Mouse (Mus musculus): ENCODE results near the gene Tspyl1.
"Not testable (repeated sequence)": the region's sequence is repeated elsewhere in the genome, so short reads cannot be mapped to it uniquely, and the experiment has no call there.

Gene Tspyl1

DNA sequence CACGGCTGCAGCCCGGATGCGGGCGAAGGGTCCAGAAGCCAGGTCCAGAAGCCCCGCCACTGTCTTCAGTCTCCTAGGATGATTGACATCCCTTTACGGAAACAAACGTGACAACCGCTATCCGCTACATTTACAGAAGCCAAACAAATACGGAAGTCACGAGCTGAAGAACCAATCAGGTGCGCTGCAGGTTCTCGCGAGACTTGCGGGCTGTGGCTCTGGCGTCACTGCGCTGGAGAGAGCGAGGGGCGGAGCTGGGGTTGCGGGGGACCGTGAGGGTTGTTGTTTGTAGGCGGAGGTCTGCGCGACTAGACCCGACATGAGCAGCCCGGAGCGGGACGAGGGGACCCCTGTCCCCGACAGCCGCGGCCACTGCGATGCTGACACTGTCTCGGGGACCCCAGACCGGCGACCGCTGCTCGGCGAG lies at the start of gene Tspyl1:
Gene Tspyl1, plus strand, starts transcription at position 229 of the 427 bp plus-strand sequence.
- DNase-seq (ENCODE audit: low spot score), result peak; percentile 94

GRCm38 (mm10) chr10:34233418-34233817 lies 48.6 kb upstream of the Tspyl1 start:
- no peak for DNase-seq (ENCODE audit: low spot score)

DNA sequence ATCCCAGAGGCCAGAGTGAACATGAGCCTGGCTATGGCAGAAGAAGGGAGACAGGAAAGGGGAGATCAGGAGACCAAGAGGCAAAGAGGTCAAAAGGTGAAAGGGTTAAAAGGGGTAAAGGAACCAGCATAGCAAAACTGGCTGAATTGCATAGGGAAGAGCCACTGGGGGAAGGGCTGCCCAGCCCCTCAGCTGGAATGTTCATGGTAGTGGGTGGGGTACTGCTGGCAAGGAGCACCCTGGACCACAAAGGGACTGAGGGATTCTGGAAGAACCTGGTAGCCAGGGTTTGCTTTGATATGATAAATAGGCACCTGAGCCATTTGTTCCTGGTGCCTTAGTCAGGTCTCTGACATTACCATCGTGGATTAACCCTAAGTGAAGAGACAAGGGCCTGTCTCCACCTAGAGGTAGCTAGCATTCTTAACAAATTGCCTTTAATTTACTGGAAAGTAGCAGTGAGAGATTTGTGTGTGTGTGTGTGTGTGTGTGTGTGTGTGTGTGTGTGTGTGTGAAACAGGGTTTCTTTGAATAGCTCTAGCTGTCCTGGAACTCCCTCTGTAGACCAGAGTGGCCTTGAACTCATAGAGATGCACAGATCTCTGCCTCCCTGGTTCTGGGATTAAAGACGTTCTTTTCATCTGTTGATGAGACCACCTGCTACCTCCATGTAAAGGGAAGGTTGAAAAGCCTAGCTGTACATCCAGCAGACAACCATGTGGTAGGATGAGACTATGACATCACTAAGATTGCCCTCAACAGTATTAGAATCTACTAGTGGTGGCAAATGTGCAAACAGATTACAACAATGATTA lies 47.9 kb upstream of the Tspyl1 start:
- DNase-seq (ENCODE audit: low spot score), result no peak

GRCm38 (mm10) chr10:34235384-34235783 lies 46.6 kb upstream of the Tspyl1 start:
- no peak for DNase-seq (ENCODE audit: low spot score)

DNA sequence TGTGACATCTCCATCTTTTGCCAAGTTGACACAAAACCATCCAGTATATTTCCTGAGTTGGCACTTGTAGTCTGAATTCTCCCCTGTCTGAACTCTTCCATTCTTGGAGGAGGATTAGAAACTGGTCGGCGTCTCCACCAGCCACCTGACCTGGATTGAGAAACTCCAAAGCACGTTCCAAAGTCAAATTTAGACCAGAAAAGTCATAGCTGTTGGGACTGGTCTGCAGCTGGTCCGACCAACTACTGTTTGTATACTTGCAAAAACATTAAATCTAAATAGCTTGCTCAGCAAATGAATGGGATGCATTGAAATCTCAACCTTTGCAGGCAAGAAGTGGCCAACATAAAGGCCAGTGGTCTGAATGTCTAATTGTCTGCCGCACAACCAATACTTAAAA lies 45.4 kb upstream of the Tspyl1 start:
- DNase-seq (ENCODE audit: low spot score), result no peak

DNA sequence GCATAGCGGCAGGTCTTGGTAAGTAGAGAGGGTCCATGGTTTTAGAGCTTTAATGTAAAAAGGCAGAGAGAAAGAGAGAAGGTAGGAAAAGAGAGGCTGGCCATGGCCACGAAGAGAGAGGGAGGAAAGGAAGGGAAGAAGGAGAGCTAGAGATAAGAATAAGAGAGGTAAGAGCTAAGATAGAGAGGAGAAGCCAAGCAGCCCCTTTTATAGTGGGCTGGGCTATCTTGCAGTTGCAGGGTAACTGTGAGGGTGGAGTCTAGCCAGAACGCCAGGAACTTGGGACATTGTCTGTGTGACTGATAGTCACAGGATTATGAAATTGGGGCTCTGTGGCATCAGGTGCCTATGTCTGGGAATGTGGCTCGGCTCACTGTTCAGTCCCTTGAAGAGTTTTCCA lies 43.5 kb upstream of the Tspyl1 start:
- no peak for DNase-seq (ENCODE audit: low spot score)

DNA sequence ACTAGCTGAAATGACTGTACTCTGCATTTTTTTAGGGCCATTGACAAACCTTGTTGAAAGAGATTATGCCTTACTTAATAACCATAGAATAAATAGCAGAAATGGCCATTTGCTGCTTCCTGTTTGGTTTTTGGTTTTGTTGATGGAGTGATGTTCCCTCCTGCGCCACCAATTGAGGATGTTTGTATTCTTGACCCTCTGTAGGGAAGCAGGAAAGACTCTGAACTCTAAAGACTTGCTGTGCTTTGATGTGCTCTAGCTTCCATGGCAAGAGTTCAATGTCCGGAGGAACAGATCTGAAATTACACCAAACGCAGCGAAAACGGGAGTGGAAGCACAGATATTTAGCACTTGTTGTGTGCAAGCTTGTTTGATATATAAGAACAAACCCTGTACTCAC lies 37.2 kb upstream of the Tspyl1 start:
- DNase-seq (ENCODE audit: low spot score), result no peak

DNA sequence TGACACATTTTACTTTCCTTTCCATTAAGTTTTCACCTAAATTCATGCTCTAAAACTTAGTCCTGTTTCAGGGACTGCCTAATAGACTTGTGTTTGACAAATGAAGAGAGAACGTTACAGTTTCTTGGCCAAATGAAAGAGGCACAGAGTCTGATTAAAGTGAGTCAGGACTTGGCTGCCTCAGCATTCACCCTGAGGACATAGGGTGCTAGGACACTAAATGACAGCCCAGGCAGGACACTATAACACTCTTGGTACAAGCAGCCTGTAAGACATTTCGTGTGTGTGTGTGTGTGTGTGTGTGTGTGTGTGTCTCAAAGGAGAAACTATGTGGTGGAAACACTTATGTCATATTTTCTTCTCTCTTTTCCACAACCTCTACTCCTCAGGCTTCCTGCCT lies 35.9 kb upstream of the Tspyl1 start:
- no peak for DNase-seq (ENCODE audit: low spot score)

DNA sequence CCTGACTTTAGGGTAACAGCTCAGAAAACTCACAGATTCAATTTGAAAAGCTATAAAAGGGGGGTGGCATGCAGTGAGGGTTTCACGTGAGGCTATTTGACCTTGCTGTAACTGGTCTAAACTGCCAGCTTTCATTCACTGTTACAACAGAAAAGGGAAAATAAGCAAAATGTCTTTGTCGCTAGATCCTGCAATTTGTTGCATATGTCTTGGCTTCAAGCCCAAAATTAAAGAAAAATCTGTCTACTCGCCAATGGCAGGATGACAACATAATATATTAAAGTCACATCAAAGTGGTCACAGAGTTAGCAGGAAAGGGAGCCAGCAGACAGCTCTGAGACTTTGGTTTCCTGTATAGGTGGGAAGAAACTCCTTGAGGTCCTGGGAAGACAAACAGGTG lies 34.2 kb upstream of the Tspyl1 start:
- no peak for DNase-seq (ENCODE audit: low spot score)

DNA sequence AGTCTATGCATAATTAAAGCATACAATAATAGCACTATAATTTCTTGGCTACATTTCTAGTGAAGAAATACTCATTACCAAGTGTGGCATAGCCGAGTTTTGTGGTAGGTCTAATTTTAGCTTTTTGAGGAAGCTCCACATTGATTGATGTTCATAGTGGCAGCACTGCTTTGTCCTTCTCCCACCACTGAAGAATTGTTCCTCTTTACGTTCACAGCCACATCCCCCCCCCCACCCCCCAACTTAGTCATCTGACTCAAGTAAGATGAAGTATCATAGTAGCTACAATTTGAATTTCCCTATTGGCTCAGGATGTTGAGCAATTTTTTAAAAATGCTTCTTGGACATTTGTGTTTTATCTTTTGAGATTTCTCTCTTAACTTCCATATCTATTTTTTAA lies 32.4 kb upstream of the Tspyl1 start:
- no peak for DNase-seq (ENCODE audit: low spot score)

DNA sequence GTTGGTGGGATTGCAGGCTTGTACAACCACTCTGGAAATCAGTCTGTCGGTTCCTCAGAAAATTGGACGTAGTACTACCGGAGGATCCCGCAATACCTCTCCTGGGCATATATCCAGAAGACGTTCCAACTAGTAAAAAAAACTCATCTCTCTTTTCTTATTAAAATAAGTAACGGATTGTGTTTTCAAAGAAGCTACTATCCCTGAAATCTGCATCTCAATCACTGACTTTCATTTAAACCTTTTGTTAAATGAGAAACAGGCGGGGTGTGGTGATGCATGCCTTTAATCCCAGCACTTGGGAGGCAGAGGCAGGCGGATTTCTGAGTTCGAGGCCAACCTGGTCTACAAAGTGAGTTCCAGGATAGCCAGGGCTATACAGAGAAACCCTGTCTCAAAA lies 29.2 kb upstream of the Tspyl1 start:
- not testable (repeated sequence) for DNase-seq (ENCODE audit: low spot score)

GRCm38 (mm10) chr10:34265106-34265505 lies 16.9 kb upstream of the Tspyl1 start:
- DNase-seq (ENCODE audit: low spot score), result no peak

DNA sequence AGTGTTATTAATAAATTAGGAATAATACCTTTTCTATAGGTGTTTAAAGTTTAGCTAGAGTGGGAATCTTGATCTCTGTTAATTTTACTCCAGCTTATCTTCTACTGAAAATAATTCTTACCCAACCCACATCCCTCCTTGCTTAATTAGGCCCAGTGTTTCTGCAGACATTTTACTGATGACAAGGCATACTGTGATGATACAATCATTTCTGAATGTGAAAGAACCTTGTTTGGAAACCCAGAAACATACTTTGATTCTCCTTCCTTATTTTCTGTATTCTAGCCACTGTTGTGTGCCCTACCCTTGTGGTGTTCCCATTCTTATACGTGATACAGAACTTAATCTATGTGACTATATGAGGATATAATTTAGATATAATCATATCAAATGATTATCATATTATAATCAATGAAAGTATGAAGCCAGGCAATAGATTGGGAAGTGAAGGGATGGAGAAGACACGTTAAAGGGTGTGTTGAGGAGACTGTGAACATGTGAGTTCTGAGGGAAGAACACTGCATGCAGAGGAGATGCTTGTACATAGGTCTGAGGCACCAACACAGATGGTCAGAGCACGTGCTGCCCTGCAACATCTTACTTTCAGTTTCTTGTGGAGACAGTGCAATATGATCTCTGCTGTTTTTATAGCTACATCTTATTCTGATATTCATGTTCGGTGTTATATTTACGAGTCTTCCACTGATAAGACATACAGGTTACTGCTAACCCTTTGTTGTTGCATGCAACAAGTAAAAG lies 14.5 kb upstream of the Tspyl1 start:
- DNase-seq (ENCODE audit: low spot score), result no peak

DNA sequence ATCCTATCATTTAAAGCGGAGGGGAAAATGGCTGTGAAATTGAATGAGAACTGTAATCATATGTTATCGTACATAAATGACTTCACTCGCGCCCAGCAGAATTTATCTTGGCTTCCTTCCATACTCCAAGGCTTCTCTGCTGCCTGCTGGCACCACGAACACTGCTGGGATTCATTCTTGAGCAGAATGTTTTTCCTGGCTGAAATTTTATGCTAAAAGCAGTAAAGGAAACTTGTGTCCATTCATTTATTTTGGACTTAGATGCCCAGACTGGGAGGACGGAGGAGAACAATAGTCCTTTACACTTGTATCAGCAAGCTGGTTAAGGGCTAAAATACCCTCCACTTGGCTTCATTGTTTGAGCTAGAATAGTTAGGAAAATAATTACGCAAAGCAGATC lies 10.3 kb upstream of the Tspyl1 start:
- DNase-seq (ENCODE audit: low spot score), result no peak

GRCm38 (mm10) chr10:34280591-34281175 lies 1.3 kb upstream of the Tspyl1 start:
- DNase-seq (ENCODE audit: low spot score), result no peak

GRCm38 (mm10) chr10:34281211-34281961 lies 604 bp upstream of the Tspyl1 start:
- no peak for DNase-seq (ENCODE audit: low spot score)

DNA sequence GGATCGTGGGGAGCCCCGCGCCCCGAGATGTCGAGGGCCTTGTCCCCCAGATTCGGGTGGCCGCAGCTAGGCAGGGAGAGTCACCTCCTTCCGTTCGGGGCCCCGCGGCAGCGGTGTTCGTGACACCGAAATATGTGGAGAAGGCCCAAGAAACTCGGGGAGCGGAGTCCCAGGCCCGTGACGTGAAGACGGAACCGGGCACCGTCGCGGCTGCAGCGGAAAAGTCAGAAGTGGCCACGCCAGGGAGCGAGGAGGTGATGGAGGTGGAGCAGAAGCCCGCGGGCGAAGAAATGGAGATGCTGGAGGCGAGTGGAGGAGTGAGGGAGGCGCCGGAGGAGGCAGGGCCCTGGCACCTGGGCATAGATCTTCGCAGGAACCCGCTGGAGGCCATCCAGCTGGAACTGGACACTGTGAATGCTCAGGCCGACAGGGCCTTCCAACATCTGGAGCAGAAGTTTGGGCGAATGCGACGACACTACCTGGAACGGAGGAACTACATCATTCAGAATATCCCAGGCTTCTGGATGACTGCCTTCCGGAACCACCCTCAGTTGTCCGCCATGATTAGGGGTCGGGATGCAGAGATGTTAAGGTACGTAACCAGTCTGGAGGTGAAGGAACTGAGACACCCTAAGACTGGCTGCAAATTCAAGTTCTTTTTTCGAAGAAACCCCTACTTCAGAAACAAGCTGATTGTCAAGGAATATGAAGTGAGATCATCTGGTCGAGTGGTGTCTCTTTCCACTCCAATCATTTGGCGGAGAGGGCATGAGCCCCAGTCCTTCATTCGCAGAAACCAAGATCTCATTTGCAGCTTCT lies 639 bp downstream of the Tspyl1 start:
- DNase-seq (ENCODE audit: low spot score), result peak; percentile 32

GRCm38 (mm10) chr10:34296911-34297298 lies 14.9 kb downstream of the Tspyl1 start:
- no peak for DNase-seq (ENCODE audit: low spot score)

GRCm38 (mm10) chr10:34297299-34297979 lies 15.4 kb downstream of the Tspyl1 start, which contains the start of gene Tspyl4:
Gene Tspyl4, plus strand, starts transcription at chr10:34297442.
- peak; percentile 87 for DNase-seq (ENCODE audit: low spot score)

- DNase-seq (ENCODE audit: low spot score), result no peak
These were observed 16.2 kb downstream of the Tspyl1 start for GRCm38 (mm10) chr10:34297980-34298753.

Data from ovary, adult 18-20 months (tissue).